Mouse (Mus musculus): ENCODE data around the gene Agxt. TPM values are rescaled to one million over a fixed set of nuclear protein-coding genes. Genes with fewer than 3 reads are reported as not detected.

Gene Agxt
- not detected for polyA plus RNA-seq (2014; fragmentation: Illumina TruSeq; extraction: RNeasy Lipid Tissue Mini Kit (QIAGEN cat#74804); ENCODE audit: low read depth, low replicate concordance)

DNA sequence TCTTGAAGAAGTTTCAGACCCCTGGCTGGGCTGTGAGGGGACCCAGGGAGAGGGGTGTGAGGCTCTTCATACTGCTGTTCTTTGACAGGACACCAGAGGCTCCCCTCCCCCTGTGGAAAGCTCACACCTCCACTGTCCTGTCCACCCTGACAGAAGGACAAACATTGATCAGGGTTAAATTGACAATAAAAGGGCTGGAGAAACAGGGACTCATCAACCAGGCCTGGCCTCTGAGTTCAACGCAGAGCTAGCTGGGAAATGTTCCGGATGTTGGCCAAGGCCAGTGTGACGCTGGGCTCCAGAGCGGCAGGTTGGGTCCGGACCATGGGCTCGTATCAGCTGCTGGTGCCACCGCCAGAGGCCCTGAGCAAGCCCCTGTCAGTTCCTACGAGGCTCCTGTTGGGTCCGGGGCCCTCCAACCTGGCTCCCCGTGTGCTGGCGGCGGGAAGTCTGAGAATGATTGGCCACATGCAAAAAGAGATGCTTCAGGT is at the start of gene Agxt:
Gene Agxt (plus strand): TSS at position 205 of the 491 bp plus-strand sequence.

DNA sequence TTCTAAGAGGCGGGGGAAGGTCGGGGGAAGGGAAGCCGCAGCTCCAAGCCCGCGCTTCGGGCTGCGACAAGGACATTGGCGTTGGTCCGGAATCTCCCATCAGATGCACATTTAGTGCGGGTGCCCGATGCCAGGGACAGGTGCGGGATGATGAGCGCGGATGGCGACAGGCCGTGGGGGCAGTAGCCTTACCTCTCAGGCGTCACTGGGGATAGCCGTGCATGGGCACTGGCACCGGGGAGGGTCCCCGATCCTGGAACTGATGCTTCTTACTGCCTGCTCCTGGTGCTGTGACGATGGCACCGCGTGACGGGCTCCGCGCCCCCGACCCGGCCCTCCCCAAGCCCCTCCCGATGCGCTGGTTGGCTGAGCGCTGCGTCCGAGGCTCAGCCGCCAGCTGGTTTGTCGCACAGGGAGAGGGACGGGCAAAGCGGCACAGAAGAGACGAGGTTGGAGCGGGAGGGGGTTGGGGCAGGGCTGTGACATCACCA is 33.4 kb upstream of the Agxt start, which contains the start of gene Kif1a:
Gene Kif1a (minus strand): TSS at position 381 of the 491 bp plus-strand sequence.

DNA sequence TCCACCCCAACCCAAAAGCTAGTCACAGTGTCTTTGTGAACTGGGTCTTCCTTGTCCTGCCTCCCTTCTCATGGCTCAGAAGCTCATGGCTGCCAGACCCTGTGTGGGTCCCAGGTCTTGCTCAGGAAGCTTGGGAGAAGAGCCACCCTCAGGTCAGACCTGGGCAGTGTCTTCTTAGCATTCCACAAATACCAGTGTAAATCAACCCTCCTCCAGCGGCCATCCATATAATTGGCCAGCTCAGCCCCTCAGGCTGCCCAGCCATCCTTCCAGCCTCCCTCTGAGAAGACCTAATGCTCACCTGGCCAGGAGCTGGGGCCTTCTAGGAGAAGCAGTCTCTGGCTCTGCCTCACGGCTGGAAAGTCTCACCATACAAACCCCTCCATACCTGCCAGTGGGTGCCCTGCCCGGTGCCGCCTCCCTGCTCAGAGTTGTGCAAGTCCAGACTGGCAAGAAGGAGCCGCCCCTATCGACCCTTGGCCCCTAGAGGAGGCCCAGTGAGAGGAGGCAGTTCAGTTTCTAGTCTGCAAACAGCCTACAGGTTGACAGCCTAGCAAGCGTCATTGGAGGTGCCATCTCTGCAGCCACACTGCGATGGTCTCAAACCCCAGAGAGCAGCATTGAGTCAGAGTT is 25.6 kb downstream of the Agxt start, which contains the start of gene 2310007B03Rik:
Gene 2310007B03Rik (minus strand): TSS at position 448 of the 633 bp plus-strand sequence.

DNA sequence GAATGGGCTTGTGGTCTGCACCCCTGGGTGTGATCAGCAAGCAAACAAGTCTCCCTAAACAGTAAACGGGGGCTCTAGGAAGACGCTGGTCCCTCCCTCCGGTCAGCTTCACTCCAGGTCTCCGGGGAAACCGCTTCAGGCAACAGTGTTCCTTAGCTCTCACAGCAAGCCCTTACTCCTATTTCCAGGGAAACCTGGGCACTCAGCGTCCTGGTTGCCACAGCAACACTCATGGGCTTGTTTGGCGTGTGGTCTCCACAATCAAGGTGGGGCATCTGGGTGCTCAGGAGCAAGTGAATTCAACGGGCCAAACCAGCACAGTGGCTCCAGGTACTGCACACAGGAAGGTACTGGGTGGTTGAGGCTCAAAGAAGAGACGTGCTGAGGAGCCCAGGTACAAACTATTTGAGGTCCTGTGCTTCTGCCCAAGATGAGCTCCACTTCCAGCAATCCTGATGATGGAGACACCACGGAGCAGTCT is 33.3 kb downstream of the Agxt start, which contains the start of gene Crocc2:
Gene Crocc2 (plus strand): TSS at position 431 of the 481 bp plus-strand sequence.

Other genes starting within 250 kb of the Agxt start
- gene Ankmy1, start 232.3 kb upstream of the Agxt start, polyA plus RNA-seq (2014; fragmentation: Illumina TruSeq; extraction: RNeasy Lipid Tissue Mini Kit (QIAGEN cat#74804); ENCODE audit: low read depth, low replicate concordance) = 14.4 TPM
- gene Dusp28, start 228.3 kb upstream of the Agxt start, polyA plus RNA-seq (2014; fragmentation: Illumina TruSeq; extraction: RNeasy Lipid Tissue Mini Kit (QIAGEN cat#74804); ENCODE audit: low read depth, low replicate concordance) = 2.0 TPM
- 2.1 TPM for gene Rnpepl1, start 224.5 kb upstream of the Agxt start, polyA plus RNA-seq (2014; fragmentation: Illumina TruSeq; extraction: RNeasy Lipid Tissue Mini Kit (QIAGEN cat#74804); ENCODE audit: low read depth, low replicate concordance)
- gene Capn10, start 200.9 kb upstream of the Agxt start, polyA plus RNA-seq (2014; fragmentation: Illumina TruSeq; extraction: RNeasy Lipid Tissue Mini Kit (QIAGEN cat#74804); ENCODE audit: low read depth, low replicate concordance) = 3.2 TPM
- 0.29 TPM for gene Gpr35, start 184.4 kb upstream of the Agxt start, polyA plus RNA-seq (2014; fragmentation: Illumina TruSeq; extraction: RNeasy Lipid Tissue Mini Kit (QIAGEN cat#74804); ENCODE audit: low read depth, low replicate concordance)
- gene Aqp12, start 128.9 kb upstream of the Agxt start, polyA plus RNA-seq (2014; fragmentation: Illumina TruSeq; extraction: RNeasy Lipid Tissue Mini Kit (QIAGEN cat#74804); ENCODE audit: low read depth, low replicate concordance) = not detected
- 0.63 TPM for gene Kif1a, start 33.3 kb upstream of the Agxt start, polyA plus RNA-seq (2014; fragmentation: Illumina TruSeq; extraction: RNeasy Lipid Tissue Mini Kit (QIAGEN cat#74804); ENCODE audit: low read depth, low replicate concordance)
- not detected for gene 2310007B03Rik, start 25.7 kb downstream of the Agxt start, polyA plus RNA-seq (2014; fragmentation: Illumina TruSeq; extraction: RNeasy Lipid Tissue Mini Kit (QIAGEN cat#74804); ENCODE audit: low read depth, low replicate concordance)
- gene Crocc2, start 33.5 kb downstream of the Agxt start, polyA plus RNA-seq (2014; fragmentation: Illumina TruSeq; extraction: RNeasy Lipid Tissue Mini Kit (QIAGEN cat#74804); ENCODE audit: low read depth, low replicate concordance) = not detected
- 5.6 TPM for gene Sned1, start 100.6 kb downstream of the Agxt start, polyA plus RNA-seq (2014; fragmentation: Illumina TruSeq; extraction: RNeasy Lipid Tissue Mini Kit (QIAGEN cat#74804); ENCODE audit: low read depth, low replicate concordance)
- gene Mterf4, start 170.7 kb downstream of the Agxt start, polyA plus RNA-seq (2014; fragmentation: Illumina TruSeq; extraction: RNeasy Lipid Tissue Mini Kit (QIAGEN cat#74804); ENCODE audit: low read depth, low replicate concordance) = 22.5 TPM
- gene Ppp1r7, start 207.6 kb downstream of the Agxt start, polyA plus RNA-seq (2014; fragmentation: Illumina TruSeq; extraction: RNeasy Lipid Tissue Mini Kit (QIAGEN cat#74804); ENCODE audit: low read depth, low replicate concordance) = 162 TPM
- 37.0 TPM for gene Pask, start 208.2 kb downstream of the Agxt start, polyA plus RNA-seq (2014; fragmentation: Illumina TruSeq; extraction: RNeasy Lipid Tissue Mini Kit (QIAGEN cat#74804); ENCODE audit: low read depth, low replicate concordance)
- 0.42 TPM for gene Ano7, start 238.7 kb downstream of the Agxt start, polyA plus RNA-seq (2014; fragmentation: Illumina TruSeq; extraction: RNeasy Lipid Tissue Mini Kit (QIAGEN cat#74804); ENCODE audit: low read depth, low replicate concordance)